Mouse (Mus musculus) embryonic facial prominence, embryonic 15.5 days (tissue): ENCODE measurements around the gene Aig1. TPM values are rescaled to one million over a fixed set of nuclear protein-coding genes. Genes with fewer than 3 reads are reported as not detected.

Experiments
- ATAC-seq: fragments of 200-750 bp; cut with Nextera tagmentation; 2 replicates; pipeline ENCODE4 v1.8.0; 2017; ENCODE audit warnings: low read depth, moderate TSS enrichment; ENCODE audit not compliant: insufficient number of reproducible peaks, low FRiP score, low TSS enrichment
- H3K27ac ChIP-seq: fragments of 300-500 bp; sonication (generic); replicated peaks from 2 replicates; pipeline ENCODE4 v1.5.1; 2015; ENCODE audit warnings: mild to moderate bottlenecking, inconsistent platforms
- H3K27me3 ChIP-seq: fragments of 300-500 bp; sonication (generic); 2 replicates; pipeline ENCODE4 v1.6.1; 2015; ENCODE audit warnings: inconsistent platforms
- H3K36me3 ChIP-seq: fragments of 300-500 bp; sonication (generic); 2 replicates; pipeline ENCODE4 v1.6.1; 2015; ENCODE audit warnings: mild to moderate bottlenecking, inconsistent platforms
- H3K4me1 ChIP-seq: fragments of 300-500 bp; sonication (generic); 2 replicates; pipeline ENCODE4 v1.6.1; 2015; ENCODE audit warnings: inconsistent platforms
- H3K4me2 ChIP-seq: fragments of 300-500 bp; sonication (generic); replicated peaks from 2 replicates; pipeline ENCODE4 v1.6.1; 2015; ENCODE audit warnings: mild to moderate bottlenecking, inconsistent platforms
- H3K4me3 ChIP-seq: fragments of 300-500 bp; sonication (generic); replicated peaks from 2 replicates; pipeline ENCODE4 v1.5.1; 2015; ENCODE audit warnings: mild to moderate bottlenecking, inconsistent platforms
- H3K9ac ChIP-seq: fragments of 300-500 bp; sonication (generic); 2 replicates; pipeline ENCODE4 v1.6.1; 2015; ENCODE audit warnings: inconsistent platforms
- H3K9me3 ChIP-seq: fragments of 300-500 bp; sonication (generic); replicated peaks from 2 replicates; pipeline ENCODE4 v1.6.1; 2016; ENCODE audit warnings: inconsistent platforms
- WGBS: fragments of 180-500 bp; shearing (Covaris S2); methylation state at CpG from one replicate; pipeline ENCODE4 v1.1.7; 2015; 5-methylcytosine and 5-hydroxymethylcytosine counted together
- polyA plus RNA-seq: library from polyadenylated mRNA; unstranded; fragments of >200 nt; fragmentation: Nextera tagmentation; extraction: Ambion mirVana; gene quantifications from 2 replicates; pipeline ENCODE4 v1.2.1, GENCODE M21; 2015

Gene Aig1
- polyA plus RNA-seq, 1 experiment from 2014 or later, result 40.7 TPM

GRCm38 (mm10) chr10:13725276-13725675 is 143.5 kb downstream of the Aig1 start:
- H3K36me3 ChIP-seq, result no peaks in the 10 kb centered on the region
- H3K4me3 ChIP-seq, result no peak overlapping the region
- 94% methylated on average over 3 of the region's 3 CpGs for WGBS
- no peak for ATAC-seq
- H3K4me2 ChIP-seq, result no peak overlapping the region
- H3K9ac ChIP-seq, result no peak overlapping the region
- no peaks in the 10 kb centered on the region for H3K9me3 ChIP-seq
- H3K27ac ChIP-seq, result no peak overlapping the region
- no peaks in the 10 kb centered on the region for H3K4me1 ChIP-seq
- no peaks in the 10 kb centered on the region for H3K27me3 ChIP-seq

GRCm38 (mm10) chr10:13716132-13716531 is 152.6 kb downstream of the Aig1 start:
- ATAC-seq, result no peak
- Histone ChIP-seq H3K36me3 (no peaks in the 10 kb centered on the region), H3K9ac (no peak overlapping the region), H3K4me2 (no peak overlapping the region), H3K4me3 (no peak overlapping the region), H3K4me1 (peaks cover 33% of the 10 kb centered on the region), H3K27me3 (no peaks in the 10 kb centered on the region), H3K9me3 (no peaks in the 10 kb centered on the region), H3K27ac (no peak overlapping the region)
- 41% methylated on average over 2 of the region's 2 CpGs for WGBS

- WGBS, result 91% methylated on average over 6 of the region's 6 CpGs
- Histone ChIP-seq H3K4me1 (peaks cover 33% of the 10 kb centered on the region), H3K27ac (no peak overlapping the region), H3K9ac (no peak overlapping the region), H3K4me3 (no peak overlapping the region), H3K4me2 (no peak overlapping the region), H3K36me3 (no peaks in the 10 kb centered on the region), H3K27me3 (no peaks in the 10 kb centered on the region), H3K9me3 (no peaks in the 10 kb centered on the region)
- ATAC-seq, result no peak
Measured at GRCm38 (mm10) chr10:13715584-13715983, 153.2 kb downstream of the Aig1 start.

DNA sequence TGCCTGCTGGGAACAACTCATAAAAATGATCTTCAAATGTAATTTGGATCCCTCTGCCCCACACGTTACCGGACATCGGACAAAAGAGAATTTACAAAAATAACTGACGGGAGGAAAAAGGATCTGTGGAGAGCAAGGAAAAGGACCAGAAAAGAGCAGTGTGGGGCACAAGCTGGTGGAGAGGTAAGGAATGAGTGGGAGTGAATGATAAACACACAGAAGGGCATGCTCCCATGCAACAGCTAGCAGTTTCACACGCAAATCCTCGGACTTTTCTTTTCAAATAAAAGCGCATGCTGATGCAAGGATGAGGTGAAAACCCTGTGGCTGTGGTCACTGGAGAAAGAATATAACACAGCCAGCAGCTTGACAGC is 153.9 kb downstream of the Aig1 start:
- Histone ChIP-seq H3K4me1 (peaks cover 33% of the 10 kb centered on the region), H3K9me3 (no peaks in the 10 kb centered on the region), H3K27ac (no peak overlapping the region), H3K9ac (no peak overlapping the region), H3K36me3 (no peaks in the 10 kb centered on the region), H3K4me2 (no peak overlapping the region), H3K4me3 (no peak overlapping the region), H3K27me3 (no peaks in the 10 kb centered on the region)
- 46% methylated on average over 7 of the region's 7 CpGs for WGBS
- ATAC-seq, result no peak

GRCm38 (mm10) chr10:13714199-13714919 is 154.4 kb downstream of the Aig1 start:
- Histone ChIP-seq H3K4me3 (no peak overlapping the region), H3K27ac (peak overlapping the region; percentile 68; the same call in 1 of the 2 replicates), H3K4me1 (peaks cover 33% of the 10 kb centered on the region), H3K9ac (no peak overlapping the region), H3K9me3 (no peaks in the 10 kb centered on the region), H3K36me3 (no peaks in the 10 kb centered on the region), H3K4me2 (no peak overlapping the region), H3K27me3 (no peaks in the 10 kb centered on the region)
- WGBS, result 30% methylated on average over 9 of the region's 9 CpGs
- ATAC-seq, result no peak

DNA sequence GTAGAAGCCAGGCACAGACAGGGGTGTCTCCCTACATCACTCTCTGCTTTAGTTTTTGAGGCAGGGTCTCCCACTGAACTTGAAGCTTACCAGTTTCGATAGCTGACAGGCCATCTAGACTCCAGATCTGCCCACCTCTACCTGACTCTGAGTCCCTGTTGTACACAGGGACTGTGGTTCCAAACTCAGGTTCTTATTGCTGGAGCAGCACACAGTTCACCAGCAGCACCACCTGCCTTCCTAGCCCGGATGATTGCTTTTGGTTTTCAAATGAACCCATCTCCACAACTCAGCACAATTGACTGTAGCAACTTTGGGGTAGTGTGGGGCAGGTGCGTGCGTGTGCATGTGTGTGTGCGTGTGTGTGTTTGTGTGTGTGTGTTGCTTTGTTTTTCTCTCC is 155.1 kb downstream of the Aig1 start:
- Histone ChIP-seq H3K4me2 (no peak overlapping the region), H3K4me3 (no peak overlapping the region), H3K9me3 (no peaks in the 10 kb centered on the region), H3K27ac (peak overlapping the region; percentile 68), H3K9ac (no peak overlapping the region), H3K4me1 (peaks cover 33% of the 10 kb centered on the region), H3K36me3 (no peaks in the 10 kb centered on the region), H3K27me3 (no peaks in the 10 kb centered on the region)
- WGBS, result 81% methylated on average over 5 of the region's 5 CpGs
- no peak for ATAC-seq

- no peaks in the 10 kb centered on the region for H3K27me3 ChIP-seq
- no peaks in the 10 kb centered on the region for H3K9me3 ChIP-seq
- WGBS, result 44% methylated on average over 2 of the region's 2 CpGs
- H3K36me3 ChIP-seq, result no peaks in the 10 kb centered on the region
- H3K9ac ChIP-seq, result no peak overlapping the region
- peaks cover 33% of the 10 kb centered on the region for H3K4me1 ChIP-seq
- peak; percentile 40; the same call in 1 of the 2 replicates for ATAC-seq
- no peak overlapping the region for H3K4me3 ChIP-seq
- no peak overlapping the region for H3K4me2 ChIP-seq
- no peak overlapping the region for H3K27ac ChIP-seq
Measured at GRCm38 (mm10) chr10:13713116-13713515, 155.7 kb downstream of the Aig1 start.

DNA sequence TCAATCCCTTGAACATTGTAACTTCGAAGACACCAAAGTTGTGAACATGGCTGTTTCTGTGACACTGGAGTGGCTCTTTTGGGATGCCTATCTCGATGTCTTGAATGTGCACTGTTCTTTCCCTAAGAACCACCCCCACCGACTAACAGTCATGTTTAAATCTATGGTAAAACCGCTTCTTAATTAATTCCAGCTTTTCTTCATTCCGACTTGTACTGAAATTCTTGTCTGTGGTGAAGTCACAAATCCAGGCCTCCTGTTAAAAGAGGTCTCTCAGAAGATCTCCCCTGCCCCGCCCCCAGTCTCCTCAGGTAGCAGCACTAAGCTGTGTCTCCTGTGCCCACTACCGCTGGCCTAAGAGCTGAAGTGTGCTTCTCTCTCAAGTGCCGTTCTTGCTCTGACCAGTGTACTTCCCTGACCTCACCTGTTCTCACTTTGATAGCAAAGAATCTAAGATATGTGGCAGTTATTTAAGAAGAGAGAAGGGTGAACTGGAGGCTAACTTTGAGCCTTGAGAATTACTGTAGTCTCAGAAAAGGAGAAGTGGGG is 157.4 kb downstream of the Aig1 start:
- Histone ChIP-seq H3K27me3 (no peaks in the 10 kb centered on the region), H3K4me1 (peaks cover 32% of the 10 kb centered on the region), H3K4me3 (no peak overlapping the region), H3K36me3 (no peaks in the 10 kb centered on the region), H3K9me3 (no peaks in the 10 kb centered on the region), H3K9ac (no peak overlapping the region), H3K27ac (no peak overlapping the region), H3K4me2 (no peak overlapping the region)
- no peak for ATAC-seq
- WGBS, result 43% methylated on average over 8 of the region's 8 CpGs

DNA sequence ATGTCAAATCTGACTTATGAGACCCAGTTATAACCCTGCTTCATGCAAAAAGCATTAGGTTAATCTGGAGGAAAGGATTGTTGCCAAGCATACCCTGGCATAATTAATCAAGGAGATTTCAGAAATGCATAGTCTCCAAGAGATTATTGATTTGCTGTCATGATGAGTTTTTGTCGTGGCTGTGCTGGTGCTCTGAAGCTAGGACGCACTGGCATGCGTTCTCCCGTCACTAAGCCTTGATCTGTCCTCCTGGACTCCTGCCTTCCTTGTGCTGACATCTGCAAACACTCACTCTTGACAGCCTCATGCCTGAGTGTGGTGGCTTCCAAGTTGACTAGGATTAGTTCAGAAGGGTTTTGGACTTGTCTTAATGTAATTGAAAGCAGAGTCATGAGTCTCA is 163.0 kb downstream of the Aig1 start:
- no peak; the same call in 1 of the 2 replicates for ATAC-seq
- Histone ChIP-seq H3K27ac (0 out of 2 replicates have a peak overlapping the region, but pooled peaks have one; percentile 7), H3K36me3 (no peaks in the 10 kb centered on the region), H3K4me3 (no peak overlapping the region), H3K9ac (no peak overlapping the region), H3K4me1 (peaks cover 9% of the 10 kb centered on the region; the same call in 1 of the 2 replicates), H3K4me2 (no peak overlapping the region), H3K27me3 (no peaks in the 10 kb centered on the region), H3K9me3 (no peaks in the 10 kb centered on the region)
- 44% methylated on average over 4 of the region's 4 CpGs for WGBS

- no peak overlapping the region for H3K4me3 ChIP-seq
- no peak for ATAC-seq
- 59% methylated on average over 6 of the region's 6 CpGs for WGBS
- 0 out of 2 replicates have a peak overlapping the region, but pooled peaks have one; percentile 11 for H3K27ac ChIP-seq
- H3K9ac ChIP-seq, result no peak overlapping the region
- H3K36me3 ChIP-seq, result no peaks in the 10 kb centered on the region
- no peak overlapping the region for H3K4me2 ChIP-seq
- H3K27me3 ChIP-seq, result no peaks in the 10 kb centered on the region
- peaks cover 9% of the 10 kb centered on the region; the same call in 1 of the 2 replicates for H3K4me1 ChIP-seq
- no peaks in the 10 kb centered on the region for H3K9me3 ChIP-seq
Measured at GRCm38 (mm10) chr10:13702688-13703087, 166.1 kb downstream of the Aig1 start.

DNA sequence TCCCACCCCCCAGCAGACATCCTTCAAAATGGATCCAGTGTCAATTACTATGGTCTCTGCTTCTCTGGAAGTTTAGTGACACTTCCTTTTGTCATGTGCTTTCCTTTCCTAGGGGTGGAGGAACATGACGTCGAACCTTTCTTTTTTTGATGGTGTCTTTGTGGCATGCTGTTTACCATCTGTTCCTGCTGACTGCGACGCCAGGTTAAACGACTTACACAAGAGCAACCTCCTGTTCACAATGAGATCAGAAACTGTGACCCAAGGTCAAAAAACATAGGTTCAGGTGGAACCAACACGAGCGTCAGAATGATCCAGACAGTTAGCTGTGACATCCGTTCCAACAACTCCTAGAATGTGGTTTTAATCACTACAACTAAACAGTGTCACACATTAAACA is 166.7 kb downstream of the Aig1 start:
- no peak for ATAC-seq
- H3K36me3 ChIP-seq, result no peaks in the 10 kb centered on the region
- H3K9ac ChIP-seq, result no peak overlapping the region
- WGBS, result 44% methylated on average over 8 of the region's 8 CpGs
- H3K27me3 ChIP-seq, result no peaks in the 10 kb centered on the region
- H3K9me3 ChIP-seq, result no peaks in the 10 kb centered on the region
- H3K27ac ChIP-seq, result no peak overlapping the region
- H3K4me1 ChIP-seq, result peaks cover 9% of the 10 kb centered on the region; the same call in 1 of the 2 replicates
- H3K4me3 ChIP-seq, result no peak overlapping the region
- H3K4me2 ChIP-seq, result no peak overlapping the region

GRCm38 (mm10) chr10:13696326-13696725 is 172.5 kb downstream of the Aig1 start:
- ATAC-seq, result no peak
- H3K4me2 ChIP-seq, result no peak overlapping the region

More at GRCm38 (mm10) chr10:13696326-13696725, 172.5 kb downstream of the Aig1 start:
- Histone ChIP-seq H3K4me3 (no peak overlapping the region), H3K9ac (no peak overlapping the region), H3K36me3 (no peaks in the 10 kb centered on the region), H3K27me3 (no peaks in the 10 kb centered on the region), H3K9me3 (no peaks in the 10 kb centered on the region), H3K4me1 (no peaks in the 10 kb centered on the region), H3K27ac (no peak overlapping the region)
